Mouse (Mus musculus): ENCODE results near the gene F8a.
"Not testable (repeated sequence)": the region's sequence is repeated elsewhere in the genome, so short reads cannot be mapped to it uniquely, and the experiment has no call there.

F8a gene

GRCm38 (mm10) chrX:73227914-73228605, at the start of gene F8a:
F8a (plus strand) TSS chrX:73228291.
- DNase-seq (ENCODE audit: low spot score): peak; percentile 43

GRCm38 (mm10) chrX:73191934-73192333, 36.2 kb upstream of the F8a start, which contains the start of gene Xlr3b:
Xlr3b (plus strand) TSS chrX:73192207.
- not testable (repeated sequence) for DNase-seq (ENCODE audit: low spot score)

GRCm38 (mm10) chrX:73213819-73214564, 14.1 kb upstream of the F8a start, which contains the start of gene Xlr4b:
Xlr4b (plus strand) TSS chrX:73214333.
- not testable (repeated sequence) for DNase-seq (ENCODE audit: low spot score)

GRCm38 (mm10) chrX:73225365-73225764, 2.7 kb upstream of the F8a start:
- DNase-seq (ENCODE audit: low spot score): no peak

- DNase-seq (ENCODE audit: low spot score): peak; percentile 16
Measured at GRCm38 (mm10) chrX:73228606-73229214, 619 bp downstream of the F8a start.

GRCm38 (mm10) chrX:73229288-73229687, 1.2 kb downstream of the F8a start:
- DNase-seq (ENCODE audit: low spot score): no peak

- not testable (repeated sequence) for DNase-seq (ENCODE audit: low spot score)
Measured at GRCm38 (mm10) chrX:73242821-73243325, 14.8 kb downstream of the F8a start, which contains the start of gene Xlr4c. Xlr4c (minus strand) TSS chrX:73243130.

GRCm38 (mm10) chrX:73262428-73262827, 34.3 kb downstream of the F8a start:
- DNase-seq (ENCODE audit: low spot score): not testable (repeated sequence)

GRCm38 (mm10) chrX:73265270-73265669, 37.2 kb downstream of the F8a start, which contains the start of gene Xlr3c:
Xlr3c (minus strand) TSS chrX:73265390.
- not testable (repeated sequence) for DNase-seq (ENCODE audit: low spot score)

All from layer of hippocampus, adult 9-10 months (tissue).